Mouse (Mus musculus) heart, postnatal 0 days (tissue): Measurements from ENCODE around the gene Man2a1.

Experiments used
- CTCF ChIP-seq: IDR thresholded peaks from 2 replicates; pipeline ENCODE4 v1.5.1; 2016; ENCODE audit warnings: antibody characterized with exemption, control low read depth, low read depth
- EP300 ChIP-seq: IDR thresholded peaks from 2 replicates; pipeline ENCODE4 v1.6.1; 2016; ENCODE audit warnings: antibody characterized with exemption, low read depth

DNA sequence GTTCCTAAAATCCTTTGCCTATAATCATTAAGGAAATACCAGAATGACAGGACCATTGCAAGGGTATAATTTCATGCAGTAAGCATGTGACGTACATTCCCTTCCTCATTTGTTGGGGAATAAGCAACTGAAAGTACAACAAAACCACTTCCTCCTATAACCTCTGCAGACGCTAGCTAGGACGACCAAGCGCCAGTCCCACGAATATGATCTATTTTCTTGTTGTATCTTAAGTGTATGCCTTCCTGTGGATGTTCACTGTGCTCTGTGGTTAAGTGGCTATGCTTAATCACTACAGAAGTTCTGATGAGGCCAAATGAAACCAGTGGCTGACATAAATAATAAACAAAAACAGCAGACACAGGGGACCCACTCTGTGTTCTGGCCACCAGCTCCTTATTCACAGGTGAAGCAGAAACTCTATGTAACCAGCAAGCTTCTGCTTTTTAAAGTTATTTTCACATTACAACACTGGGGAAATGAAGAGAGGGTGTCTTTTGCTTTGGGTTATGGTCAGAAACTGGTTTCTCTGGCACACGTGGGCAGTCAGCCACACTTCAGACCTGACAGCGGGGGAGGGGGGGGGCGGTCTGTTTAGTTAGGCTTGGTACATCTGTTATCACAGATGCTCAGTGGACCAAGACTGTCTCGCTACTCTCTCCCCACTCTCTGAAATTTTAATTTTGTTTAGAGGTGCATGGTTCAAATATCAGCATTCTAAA is 153.8 kb downstream of the Man2a1 start:
- TF ChIP-seq EP300 (no peak), CTCF (no peak)
